Mouse (Mus musculus) G1E (cell line): ENCODE data around the gene 5031439G07Rik.

ENCODE experiments used
- CTCF ChIP-seq: IDR thresholded peaks from 2 replicates; pipeline ENCODE4 v1.5.1; 2012; ENCODE audit warnings: low read depth, low read length, inconsistent platforms, mixed read lengths
- TAL1 ChIP-seq: conservative IDR thresholded peaks from 2 replicates; pipeline ENCODE4 v1.6.1; 2012; ENCODE audit warnings: low read depth, low read length, inconsistent platforms, mixed read lengths

DNA sequence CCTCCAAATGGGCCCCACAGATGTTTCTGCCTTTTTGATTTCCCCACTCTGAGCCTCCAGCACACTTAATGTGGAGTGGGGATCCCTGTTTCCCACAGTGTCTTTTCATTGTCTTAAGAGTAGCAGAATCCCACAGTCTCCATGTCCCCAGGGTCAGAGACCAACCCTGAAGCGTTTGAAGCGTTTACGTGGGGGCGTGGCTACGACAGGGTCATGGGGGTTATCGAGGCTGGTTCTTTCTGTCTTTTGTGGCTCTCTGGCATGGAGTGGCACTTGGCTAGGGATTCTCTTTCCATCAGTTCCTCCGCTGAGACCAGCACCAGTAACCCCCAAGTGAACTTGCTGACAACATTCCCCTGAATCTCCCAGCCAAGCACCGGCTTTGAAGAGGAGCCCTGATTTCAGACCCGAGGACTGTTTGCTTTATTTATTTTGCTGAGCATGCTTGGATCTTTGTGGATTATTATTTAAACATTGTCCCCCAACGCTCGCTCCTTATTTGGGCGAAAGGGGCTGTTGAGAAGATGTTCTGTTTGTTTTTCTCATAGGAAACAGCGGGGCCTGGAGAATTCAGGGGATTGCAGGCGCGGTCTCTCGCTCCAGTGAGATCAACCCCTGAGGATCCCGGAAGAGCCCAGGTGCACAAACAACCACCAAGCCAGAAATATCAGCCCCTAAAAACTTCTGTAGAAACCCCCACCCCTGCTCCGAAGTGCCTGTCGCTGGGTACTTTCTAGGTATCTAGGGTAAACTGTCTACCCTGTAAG is 23.7 kb upstream of the 5031439G07Rik start:
- TF ChIP-seq CTCF (no peak), TAL1 (no peak)
